Mouse (Mus musculus) liver, embryonic 14.5 days (tissue): Measurements from ENCODE around the gene 1700011L22Rik. TPM values are rescaled to one million over a fixed set of nuclear protein-coding genes. Genes with fewer than 3 reads are reported as not detected.

ENCODE experiments used
- ATAC-seq: fragments of 200-750 bp; cut with Nextera tagmentation; 2 replicates; pipeline ENCODE4 v1.8.0; 2017; ENCODE audit warnings: moderate number of reproducible peaks, mild to moderate bottlenecking, moderate library complexity; ENCODE audit not compliant: insufficient read depth
- DNase-seq, 3 experiments: peaks; one replicate each; pipeline ENCODE4 v3.0.0-alpha.2; 2012 to 2013; ENCODE audit warnings: low read depth in 3 of 3, low spot score in 3 of 3
- H3K27ac ChIP-seq: fragments of 300-500 bp; sonication (generic); 2 replicates; pipeline ENCODE4 v1.5.1; 2014; ENCODE audit warnings: moderate library complexity, mild to moderate bottlenecking, control low read depth, inconsistent platforms
- H3K27me3 ChIP-seq: fragments of 300-500 bp; sonication (generic); 2 replicates; pipeline ENCODE4 v1.6.1; 2014; ENCODE audit warnings: mild to moderate bottlenecking, low read length, moderate library complexity; ENCODE audit not compliant: control insufficient read depth, insufficient read depth
- H3K36me3 ChIP-seq: fragments of 300-500 bp; sonication (generic); replicated peaks from 2 replicates; pipeline ENCODE4 v1.6.1; 2014; ENCODE audit warnings: low read depth; ENCODE audit not compliant: control insufficient read depth, insufficient read depth
- H3K4me1 ChIP-seq, 2 experiments: fragments of 200-500 bp in 1 of 2; fragments of 300-500 bp in 1 of 2; sonication (generic) in 1 of 2; replicated peaks; 2 replicates each; pipeline ENCODE4 v1.6.1; 2012 to 2014; ENCODE audit warnings: antibody characterized with exemption in 1 of 2, inconsistent platforms in 1 of 2, low read length in 1 of 2; ENCODE audit not compliant: control insufficient read depth in 2 of 2, insufficient read depth in 2 of 2
- H3K4me2 ChIP-seq: fragments of 300-500 bp; sonication (generic); 2 replicates; pipeline ENCODE4 v1.6.1; 2014; ENCODE audit warnings: low read depth, mild to moderate bottlenecking, control low read depth, moderate library complexity
- H3K4me3 ChIP-seq, 2 experiments: fragments of 200-500 bp in 1 of 2; fragments of 300-500 bp in 1 of 2; sonication (generic) in 1 of 2; 2 replicates each; pipeline ENCODE4 v1.5.1; 2012 to 2014; ENCODE audit warnings: low read depth in 2 of 2, low read length in 2 of 2, mild to moderate bottlenecking in 2 of 2, control low read depth in 1 of 2, inconsistent platforms in 1 of 2, moderate library complexity in 1 of 2; ENCODE audit not compliant: insufficient read depth in 1 of 2
- H3K9ac ChIP-seq: fragments of 300-500 bp; sonication (generic); replicated peaks from 2 replicates; pipeline ENCODE4 v1.6.1; 2014; ENCODE audit warnings: mild to moderate bottlenecking, control low read depth, moderate library complexity
- H3K9me3 ChIP-seq: fragments of 300-500 bp; sonication (generic); 2 replicates; pipeline ENCODE4 v1.6.1; 2016; ENCODE audit warnings: low read length, mixed read lengths; ENCODE audit not compliant: control insufficient read depth
- CTCF ChIP-seq: IDR thresholded peaks from 2 replicates; pipeline ENCODE4 v1.5.1; 2016; ENCODE audit warnings: antibody characterized with exemption, low read depth, control low read depth
- EP300 ChIP-seq: IDR thresholded peaks from 2 replicates; pipeline ENCODE4 v1.6.1; 2016; ENCODE audit warnings: antibody characterized with exemption, low read depth
- WGBS: fragments of 180-500 bp; shearing (Covaris S2); extraction: QIAGEN DNeasy Blood & Tissue Kit; methylation state at CpG from one replicate; pipeline ENCODE4 v1.1.7; 2014; ENCODE audit not compliant: insufficient replicate concordance; 5-methylcytosine and 5-hydroxymethylcytosine counted together
- polyA plus RNA-seq, 2 experiments: library from polyadenylated mRNA; depleted of rRNA in 1 of 2; stranded (reverse) in 1 of 2; unstranded in 1 of 2; fragments of >200 nt; fragmentation: Nextera tagmentation in 1 of 2; extraction: Ambion mirVana in 1 of 2; gene quantifications; 2 replicates each; pipeline versions ENCODE4 v1.2.1 to v1.2.3; 2012 to 2014

The 1700011L22Rik gene
- polyA plus RNA-seq, 2 experiments, result not detected

GRCm38 (mm10) chr8:79227194-79227593, 21.2 kb downstream of the 1700011L22Rik start:
- DNase-seq, result no peak
- no peak for ATAC-seq
- WGBS, result 52% methylated on average over 4 of the region's 4 CpGs

GRCm38 (mm10) chr8:79226046-79226445, 22.3 kb downstream of the 1700011L22Rik start:
- DNase-seq (no peak), ATAC-seq (no peak)
- no peak overlapping the region for H3K4me3 ChIP-seq
- H3K27me3 ChIP-seq, result no peaks in the 10 kb centered on the region
- H3K4me2 ChIP-seq, result no peak overlapping the region
- no peaks in the 10 kb centered on the region for H3K36me3 ChIP-seq
- WGBS, result 29% methylated on average over 3 of the region's 3 CpGs
- no peak for TF ChIP-seq EP300
- no peak for TF ChIP-seq CTCF
- no peak overlapping the region for H3K9ac ChIP-seq
- H3K27ac ChIP-seq, result no peak overlapping the region
- no peaks in the 10 kb centered on the region for H3K9me3 ChIP-seq
- H3K4me1 ChIP-seq, result no peaks in the 10 kb centered on the region

More at GRCm38 (mm10) chr8:79227194-79227593, 21.2 kb downstream of the 1700011L22Rik start:
- Histone ChIP-seq H3K27me3 (no peaks in the 10 kb centered on the region), H3K9me3 (no peaks in the 10 kb centered on the region), H3K4me3 (no peak overlapping the region), H3K27ac (no peak overlapping the region), H3K4me2 (no peak overlapping the region), H3K36me3 (no peaks in the 10 kb centered on the region), H3K4me1 (no peaks in the 10 kb centered on the region), H3K9ac (no peak overlapping the region)
- TF ChIP-seq CTCF (no peak), EP300 (no peak)

- no peak for TF ChIP-seq CTCF
- TF ChIP-seq EP300, result no peak
Measured at GRCm38 (mm10) chr8:79225586-79225985, 22.8 kb downstream of the 1700011L22Rik start.

GRCm38 (mm10) chr8:79224363-79224762, 24.0 kb downstream of the 1700011L22Rik start:
- no peak for ATAC-seq
- H3K9me3 ChIP-seq, result no peaks in the 10 kb centered on the region
- no peak overlapping the region for H3K4me3 ChIP-seq
- no peak for DNase-seq
- no peak overlapping the region for H3K9ac ChIP-seq
- H3K4me2 ChIP-seq, result no peak overlapping the region
- WGBS, result 73% methylated on average over 9 of the region's 9 CpGs
- no peaks in the 10 kb centered on the region for H3K36me3 ChIP-seq
- no peaks in the 10 kb centered on the region for H3K27me3 ChIP-seq
- H3K27ac ChIP-seq, result no peak overlapping the region
- TF ChIP-seq EP300 (no peak), CTCF (no peak)
- H3K4me1 ChIP-seq, result no peaks in the 10 kb centered on the region

More at GRCm38 (mm10) chr8:79225586-79225985, 22.8 kb downstream of the 1700011L22Rik start:
- H3K9ac ChIP-seq, result no peak overlapping the region
- no peaks in the 10 kb centered on the region for H3K4me1 ChIP-seq
- H3K27me3 ChIP-seq, result no peaks in the 10 kb centered on the region
- no peak for DNase-seq
- no peaks in the 10 kb centered on the region for H3K36me3 ChIP-seq
- no peak overlapping the region for H3K4me3 ChIP-seq
- ATAC-seq, result no peak
- 23% methylated on average over 7 of the region's 7 CpGs for WGBS
- no peaks in the 10 kb centered on the region for H3K9me3 ChIP-seq
- H3K27ac ChIP-seq, result no peak overlapping the region
- no peak overlapping the region for H3K4me2 ChIP-seq

GRCm38 (mm10) chr8:79222752-79223141, 25.6 kb downstream of the 1700011L22Rik start:
- H3K4me1 ChIP-seq, result no peaks in the 10 kb centered on the region
- H3K36me3 ChIP-seq, result no peaks in the 10 kb centered on the region
- DNase-seq, result no peak
- no peak overlapping the region for H3K9ac ChIP-seq
- H3K9me3 ChIP-seq, result no peaks in the 10 kb centered on the region
- H3K4me2 ChIP-seq, result no peak overlapping the region
- ATAC-seq, result no peak
- H3K27me3 ChIP-seq, result no peaks in the 10 kb centered on the region
- 58% methylated on average over 5 of the region's 5 CpGs for WGBS
- H3K27ac ChIP-seq, result no peak overlapping the region
- TF ChIP-seq EP300 (no peak), CTCF (no peak)
- H3K4me3 ChIP-seq, result no peak overlapping the region
